Mouse (Mus musculus) cerebellum, adult 2 months (tissue): ENCODE results near the gene Mzf1.

Experiments
- CTCF ChIP-seq: fragments of 200-500 bp; IDR thresholded peaks from 2 replicates; pipeline ENCODE4 v1.5.1; 2011; ENCODE audit warnings: low read depth, mild to moderate bottlenecking, control low read depth, low read length, moderate library complexity, borderline replicate concordance; ENCODE audit not compliant: insufficient read depth
- POLR2A ChIP-seq: fragments of 200-500 bp; IDR thresholded peaks from 2 replicates; pipeline ENCODE4 v1.6.1; 2011; ENCODE audit warnings: low read length, control low read depth, borderline replicate concordance; ENCODE audit not compliant: insufficient read depth

DNA sequence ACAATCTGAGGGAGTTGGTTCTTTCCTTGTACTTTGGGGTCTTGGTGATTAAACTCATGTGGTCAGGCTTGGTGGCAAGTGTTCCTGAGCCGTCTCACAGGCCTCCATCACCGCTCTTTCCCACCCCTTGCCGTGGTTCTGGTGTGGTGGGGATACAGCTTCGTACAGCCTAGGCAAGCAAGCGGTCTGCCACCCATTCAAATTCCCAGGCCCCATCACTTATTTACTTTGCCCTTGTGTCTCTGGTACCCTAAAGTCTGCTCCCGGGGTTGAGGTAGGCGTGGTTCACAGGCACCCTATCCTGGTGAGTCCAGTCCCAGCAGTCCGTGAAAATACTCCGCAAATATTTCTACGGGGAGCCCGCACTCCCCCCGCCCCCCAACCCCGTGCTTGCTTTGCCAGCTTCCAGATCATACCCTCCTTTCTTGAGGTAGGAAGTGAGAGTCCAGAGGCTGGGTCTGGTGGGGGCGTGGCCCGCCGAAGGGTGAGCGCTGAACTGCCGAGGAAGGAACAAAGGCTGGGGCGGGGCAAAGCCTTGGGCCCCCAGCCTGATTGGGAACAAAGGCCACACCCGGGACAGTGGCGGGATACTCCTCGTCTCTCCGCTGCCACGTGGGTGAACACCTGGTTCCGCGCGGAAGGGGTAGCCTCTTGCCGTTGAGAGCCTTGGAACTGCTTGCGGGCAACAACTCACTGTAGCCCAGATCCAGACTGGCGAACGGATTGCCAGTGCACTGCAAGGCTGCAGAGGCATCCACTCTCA, 31.6 kb downstream of the Mzf1 start:
- no peak for TF ChIP-seq CTCF
- no peak for TF ChIP-seq POLR2A
